Mouse (Mus musculus): ENCODE results near the gene Cbx6.

The Cbx6 gene

DNA sequence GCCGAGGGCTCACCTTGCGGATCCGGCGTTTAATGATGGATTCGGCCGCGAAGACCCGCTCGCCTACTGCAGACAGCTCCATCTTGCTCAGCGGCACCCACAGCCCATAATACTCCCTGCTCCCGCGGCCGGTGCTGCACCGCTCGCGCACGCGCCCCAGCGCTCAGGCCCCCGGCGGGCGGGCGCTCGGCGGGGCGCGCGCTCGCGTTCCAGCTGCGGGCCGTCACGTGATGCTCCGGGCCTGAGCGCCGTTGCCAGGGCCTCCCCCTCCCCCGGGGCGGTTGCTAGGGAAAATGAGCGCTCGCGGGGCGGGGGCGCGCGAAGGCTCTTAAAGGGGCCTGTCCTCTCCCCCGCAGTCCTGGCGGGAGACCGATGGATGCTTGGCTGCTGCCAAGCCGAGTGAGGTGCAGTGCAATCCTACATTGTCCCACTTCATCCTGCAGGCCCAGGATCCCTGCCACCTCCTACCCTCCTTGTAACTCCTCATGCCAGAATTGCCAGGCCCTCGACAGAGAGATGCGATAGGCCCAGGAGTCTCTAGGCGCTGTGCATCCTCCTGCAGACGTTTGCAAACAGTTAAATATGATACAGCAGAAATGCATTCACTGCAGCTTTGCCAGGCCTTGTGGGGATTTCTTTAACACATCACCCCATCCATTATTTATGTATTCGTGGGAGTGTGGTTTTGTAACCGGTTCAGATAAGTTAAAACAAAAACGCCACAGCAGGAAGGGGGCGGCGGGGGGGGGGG lies at the start of gene Cbx6, which contains the start of gene Npcd:
TSS of gene Cbx6 (minus strand) at position 559 of the 751 bp plus-strand sequence.
TSS of gene Npcd (minus strand) at position 108 of the 751 bp plus-strand sequence.
- DNase-seq (ENCODE audit: low spot score): peak; percentile 97

DNA sequence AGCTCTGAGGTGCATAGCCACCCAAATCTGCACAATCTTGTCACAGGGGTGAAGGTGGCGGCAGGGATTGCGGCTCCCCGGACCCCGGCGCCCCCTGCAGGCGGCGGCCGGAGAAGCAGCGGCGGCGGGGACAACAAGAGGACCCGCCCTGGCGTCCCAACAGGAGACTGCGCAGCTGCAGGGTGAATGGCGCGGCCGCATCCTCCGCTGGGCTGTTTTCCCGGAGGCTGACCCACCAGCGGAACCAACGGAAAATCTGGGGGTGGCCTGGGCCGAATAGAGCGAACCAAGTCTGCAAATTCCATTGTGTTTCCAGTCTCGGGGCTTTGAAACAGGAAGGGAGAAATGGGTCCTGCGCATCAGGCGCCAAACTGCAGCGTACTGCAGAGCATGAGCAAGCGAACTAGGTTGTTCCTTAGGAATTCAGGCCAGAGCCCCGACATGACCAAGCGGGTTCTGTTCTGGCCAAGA lies 48.9 kb upstream of the Cbx6 start:
- DNase-seq (ENCODE audit: low spot score): peak; percentile 95

DNA sequence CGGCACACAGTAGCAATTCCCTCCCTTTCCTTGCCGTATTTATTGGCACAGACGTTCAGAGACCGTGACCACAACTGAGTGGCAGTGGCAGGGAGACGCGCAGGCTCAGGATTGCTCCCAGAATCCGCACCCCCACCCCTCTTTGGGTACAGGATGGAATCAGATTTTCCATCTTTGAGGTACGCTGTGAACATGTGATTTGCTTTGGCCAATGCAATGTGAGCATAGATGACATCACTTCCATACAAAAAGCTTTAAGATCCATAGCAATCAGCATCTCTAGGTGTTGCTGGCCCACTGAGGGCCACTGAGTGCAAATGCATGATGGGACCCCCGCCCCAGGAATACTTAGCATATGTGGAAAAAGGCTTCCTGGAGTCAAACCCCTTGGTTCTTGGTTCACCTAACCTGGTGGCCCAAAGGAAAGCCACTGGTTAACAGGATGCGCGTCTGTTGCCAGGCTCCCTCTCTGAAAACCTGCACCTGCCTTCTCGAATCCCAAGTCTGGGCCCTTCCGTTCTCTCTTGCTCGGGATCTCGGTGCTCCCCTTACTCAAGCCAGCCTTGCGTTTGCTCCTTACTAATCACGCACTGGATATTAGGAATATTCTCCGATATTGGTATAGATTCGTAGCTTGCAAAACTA lies 48.3 kb upstream of the Cbx6 start:
- DNase-seq (ENCODE audit: low spot score): no peak

DNA sequence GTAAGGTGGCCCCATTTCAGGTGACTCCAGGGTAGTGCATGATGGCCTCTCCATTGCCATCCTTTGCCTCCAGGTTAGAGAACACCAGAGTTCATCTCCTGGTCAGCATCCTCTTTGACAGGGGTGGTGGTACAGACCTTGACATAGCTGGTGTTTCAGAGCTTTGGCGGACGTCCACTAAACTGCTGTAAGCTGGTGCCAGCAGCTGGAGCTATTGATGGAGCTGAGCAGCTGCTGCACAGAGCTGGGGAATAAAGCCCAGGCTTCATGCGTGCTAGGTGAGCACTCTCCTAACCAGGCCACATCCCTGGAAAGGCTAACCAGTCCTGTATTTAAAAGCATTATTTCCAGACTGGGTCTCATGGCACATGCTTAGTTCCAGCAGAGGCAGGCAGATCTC lies 46.0 kb upstream of the Cbx6 start:
- DNase-seq (ENCODE audit: low spot score): no peak

DNA sequence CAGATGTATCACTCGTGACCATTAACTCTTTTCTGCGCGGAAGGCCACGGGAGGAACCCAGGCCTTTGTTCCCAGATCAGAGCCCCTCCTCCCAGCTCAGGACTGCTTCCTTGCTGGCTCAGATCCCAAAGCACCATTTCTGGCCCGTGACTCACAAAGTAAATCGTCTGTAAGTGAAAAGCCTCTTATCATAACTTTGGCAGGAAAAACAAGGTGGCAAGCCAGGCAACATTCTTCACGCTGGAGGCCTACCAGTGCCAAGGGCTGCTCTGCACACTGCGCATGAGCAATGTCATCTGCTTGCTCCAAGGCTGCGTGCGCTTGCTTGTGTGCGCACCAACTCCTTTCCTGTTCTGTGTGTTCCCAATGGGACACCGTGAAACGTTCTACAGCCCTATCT lies 44.8 kb upstream of the Cbx6 start:
- peak; percentile 94 for DNase-seq (ENCODE audit: low spot score)

DNA sequence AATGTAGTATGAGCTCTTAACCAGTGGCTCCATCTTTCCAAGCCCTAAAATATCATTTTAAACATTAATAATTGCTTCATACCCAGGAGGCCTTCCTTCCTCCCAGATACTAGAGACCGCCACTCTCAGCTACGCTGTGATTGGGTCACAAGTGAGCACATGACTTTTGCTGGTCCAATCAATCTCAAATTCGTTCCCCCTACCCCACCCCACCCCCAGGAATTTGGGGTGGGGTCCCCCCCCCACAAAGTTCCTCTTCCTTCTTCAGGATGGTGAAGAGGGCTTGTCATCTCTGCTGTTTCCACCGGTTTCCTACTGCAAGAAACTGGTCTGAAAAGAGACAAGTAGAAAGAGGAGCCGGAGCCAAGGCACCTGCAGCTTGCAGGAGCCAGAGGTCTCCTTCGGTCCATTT lies 44.2 kb upstream of the Cbx6 start:
- peak; percentile 53 for DNase-seq (ENCODE audit: low spot score)

DNA sequence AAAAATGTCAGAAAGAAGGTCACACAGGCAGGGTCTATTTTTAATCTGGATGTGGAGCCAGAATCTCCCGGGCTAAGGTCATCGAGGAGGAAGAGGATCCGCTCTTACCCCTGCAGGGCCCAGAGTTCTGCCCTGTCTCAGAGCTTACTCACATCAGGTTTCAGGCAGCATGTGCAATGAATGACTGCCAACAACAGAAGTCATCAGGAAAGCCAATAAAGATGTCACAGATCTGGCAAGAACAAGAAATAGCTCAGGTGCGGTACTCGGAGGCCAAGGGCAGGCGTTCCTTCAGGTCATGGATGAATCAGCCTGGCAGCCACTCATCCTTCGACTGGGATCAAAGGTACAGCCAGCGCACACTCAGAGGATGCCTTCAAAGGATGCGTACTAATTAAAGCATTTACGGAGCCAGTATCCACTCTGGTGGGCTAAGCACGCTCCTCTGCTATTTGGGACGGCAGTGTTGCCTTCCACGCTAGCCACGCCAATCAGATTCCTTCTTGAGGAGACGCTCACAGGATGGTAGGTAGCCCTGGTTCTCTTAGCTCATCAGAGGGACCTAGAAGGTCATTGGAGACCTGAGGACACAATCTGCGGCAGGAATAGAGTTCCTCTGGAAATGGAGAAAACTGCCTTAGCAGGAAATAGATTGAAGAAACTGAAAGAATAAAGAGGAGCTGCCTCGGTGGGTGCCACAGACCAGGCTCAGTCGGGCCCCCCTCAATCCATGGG lies 40.9 kb upstream of the Cbx6 start:
- peak; percentile 54 for DNase-seq (ENCODE audit: low spot score)

DNA sequence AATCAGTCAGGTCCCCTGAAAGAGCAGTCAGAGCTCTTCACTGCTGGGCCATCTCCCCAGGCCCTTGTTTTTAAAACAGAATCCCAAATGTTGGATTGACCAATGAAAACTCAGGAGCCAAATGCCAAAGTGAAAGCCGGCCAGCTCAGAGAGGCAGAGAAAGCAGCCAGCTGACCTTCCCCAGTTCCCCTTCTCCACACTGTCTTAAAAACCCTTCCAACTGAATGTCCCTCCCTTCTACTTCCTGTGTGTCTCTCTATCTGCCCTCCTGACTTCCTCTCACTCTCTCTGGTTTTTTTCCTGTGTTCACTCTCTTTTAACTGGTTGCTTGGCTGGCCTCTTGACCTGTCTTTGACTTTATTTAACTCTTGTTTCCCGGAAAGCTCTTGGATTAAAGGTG lies 39.5 kb upstream of the Cbx6 start:
- no peak for DNase-seq (ENCODE audit: low spot score)

DNA sequence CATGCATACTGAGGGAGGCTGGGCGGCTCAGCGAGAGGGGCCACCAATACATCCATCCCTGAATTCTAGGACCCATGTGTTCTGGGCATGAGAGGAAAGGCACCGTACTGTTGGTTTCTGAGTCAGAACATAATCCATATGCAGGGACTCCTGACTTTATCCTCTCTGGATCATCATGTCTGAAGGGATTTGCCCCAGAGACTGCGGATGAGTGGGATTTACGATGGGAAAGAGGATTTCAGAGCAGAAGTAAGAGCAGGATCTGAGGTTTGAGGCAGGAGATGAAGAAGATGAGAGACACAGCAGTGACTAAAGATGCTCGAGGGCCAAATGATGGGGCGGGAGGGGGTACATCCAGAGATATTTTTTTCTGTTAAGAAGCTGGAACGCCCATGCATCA lies 39.1 kb upstream of the Cbx6 start:
- no peak for DNase-seq (ENCODE audit: low spot score)

DNA sequence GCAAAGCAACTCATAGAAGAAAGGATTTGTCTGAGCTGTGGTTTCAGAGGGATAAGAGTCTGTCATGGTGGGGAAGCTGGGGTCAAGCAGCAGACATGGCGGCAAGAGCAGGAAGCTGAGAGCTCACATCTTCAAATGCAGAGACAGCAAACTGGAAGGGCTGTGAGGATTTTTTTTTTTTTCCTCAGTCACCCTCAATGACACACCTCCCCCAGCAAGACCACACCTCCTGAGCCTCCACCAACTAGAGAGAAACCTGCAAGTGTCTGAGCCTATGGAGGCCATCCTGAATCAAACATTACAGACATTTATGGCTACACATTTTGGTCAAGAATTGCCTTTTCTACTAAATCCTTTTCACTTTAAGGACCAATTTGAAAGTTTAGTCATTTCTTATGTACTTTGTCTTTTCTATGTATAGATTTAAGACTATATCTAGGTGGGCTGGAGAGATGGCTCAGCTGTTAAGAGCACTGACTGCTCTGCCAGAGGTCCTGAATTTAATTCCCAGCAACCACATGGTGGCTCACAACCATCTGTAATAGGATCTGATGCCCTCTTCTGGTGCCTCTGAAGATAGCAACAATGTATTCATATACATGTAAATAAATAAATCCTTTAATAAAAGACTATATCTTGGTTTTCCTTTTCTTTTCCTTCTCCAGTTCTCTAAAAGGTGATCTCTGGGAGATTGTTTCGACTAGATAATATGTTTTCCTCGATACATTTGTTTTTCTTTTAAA lies 32.9 kb upstream of the Cbx6 start:
- no peak for DNase-seq (ENCODE audit: low spot score)

DNA sequence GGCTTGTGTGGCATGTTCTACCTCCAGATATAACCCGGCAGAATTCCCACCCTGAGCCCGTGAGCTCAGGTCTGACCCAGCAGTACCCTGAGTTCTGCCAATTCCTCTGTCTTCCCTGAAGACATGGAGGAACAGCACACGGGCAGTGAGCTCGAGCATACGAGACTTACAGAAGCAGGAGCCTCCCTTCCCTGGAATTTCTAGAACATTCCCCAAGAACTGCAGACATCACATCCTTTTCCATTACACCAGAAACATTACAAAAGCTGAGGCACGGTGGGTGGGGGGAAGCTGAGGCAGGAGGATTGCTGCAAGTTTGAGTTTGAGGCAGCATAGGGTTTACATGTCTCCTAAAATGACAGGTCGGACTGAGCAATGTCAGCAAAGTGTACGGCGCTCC lies 25.3 kb upstream of the Cbx6 start:
- DNase-seq (ENCODE audit: low spot score): no peak

DNA sequence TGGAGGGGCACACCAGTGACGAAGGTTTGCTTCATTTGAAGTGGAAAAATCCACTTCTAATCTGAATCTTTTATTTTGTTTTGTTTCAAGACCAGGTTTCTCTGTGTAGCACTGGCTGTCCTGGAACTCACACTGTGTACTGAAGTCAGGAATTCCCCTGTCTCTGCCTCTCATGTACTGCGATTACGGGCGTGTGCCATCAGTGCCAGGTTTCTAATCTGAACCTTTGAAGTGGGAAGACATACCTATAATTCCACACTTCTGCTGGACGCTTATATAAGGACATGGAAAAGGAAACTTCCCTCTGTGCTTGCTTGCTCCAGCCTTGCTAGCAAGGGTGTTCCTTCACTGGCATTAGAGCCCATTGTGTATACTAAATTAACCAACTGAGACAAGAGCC lies 24.5 kb upstream of the Cbx6 start:
- no peak for DNase-seq (ENCODE audit: low spot score)

DNA sequence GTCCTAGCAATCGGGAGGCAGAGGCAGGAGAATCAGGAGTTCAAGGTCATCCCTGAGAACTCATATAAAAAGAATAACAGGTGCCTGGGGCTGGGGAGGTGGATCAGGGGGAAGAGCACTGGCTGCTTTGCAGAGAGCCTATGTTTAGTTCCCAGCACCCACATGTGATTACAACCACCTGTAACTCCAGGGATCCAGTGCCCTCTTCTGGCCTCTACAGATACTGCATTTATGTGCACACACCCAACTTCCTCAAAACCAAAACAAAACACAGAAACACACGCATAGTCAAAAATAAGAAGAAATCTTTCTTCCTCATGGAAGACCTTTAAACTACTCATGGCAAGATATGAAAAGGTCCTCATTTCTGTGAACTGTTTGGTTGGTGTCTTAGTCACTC lies 15.7 kb upstream of the Cbx6 start:
- DNase-seq (ENCODE audit: low spot score): no peak

DNA sequence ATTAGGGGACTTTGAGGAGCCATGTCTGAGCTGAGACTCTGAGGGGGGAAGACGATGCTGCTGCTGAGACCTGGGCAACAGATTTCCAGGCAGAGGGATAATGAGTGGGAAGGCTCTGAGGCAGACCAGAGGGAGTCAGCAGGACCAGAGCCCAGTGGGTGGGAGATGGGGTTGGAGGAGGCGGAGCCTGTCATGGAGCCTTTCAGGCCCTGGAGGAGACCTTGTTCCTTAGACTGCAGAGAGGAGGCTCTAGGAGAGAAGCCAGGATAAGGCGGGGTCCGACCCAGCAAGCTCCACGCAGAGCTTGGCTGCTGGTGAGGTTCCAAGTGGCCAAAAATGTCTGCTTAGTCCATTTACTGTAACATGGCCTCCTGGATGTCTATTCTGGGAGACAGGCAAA lies 12.6 kb upstream of the Cbx6 start:
- DNase-seq (ENCODE audit: low spot score): peak; percentile 75

DNA sequence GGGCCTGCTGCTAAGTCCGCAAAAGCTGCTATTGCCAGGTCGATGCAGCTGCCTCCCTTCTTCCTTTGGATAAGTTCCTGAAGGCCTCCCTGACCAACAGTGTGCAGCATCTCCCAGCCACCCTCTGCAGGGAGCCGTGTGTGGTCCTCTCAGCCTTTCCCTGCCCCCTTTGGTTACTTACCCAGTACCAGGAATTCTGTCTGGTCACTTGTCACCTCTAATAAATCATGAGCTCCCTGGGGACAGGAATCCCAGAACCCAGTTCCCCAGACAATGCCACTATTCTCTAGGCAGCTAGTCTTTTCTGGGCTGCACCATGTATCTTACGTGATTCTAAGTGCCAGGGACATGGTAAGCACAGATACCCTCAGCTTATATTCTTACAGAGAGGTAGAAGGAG lies 11.5 kb upstream of the Cbx6 start:
- peak; percentile 40 for DNase-seq (ENCODE audit: low spot score)

DNA sequence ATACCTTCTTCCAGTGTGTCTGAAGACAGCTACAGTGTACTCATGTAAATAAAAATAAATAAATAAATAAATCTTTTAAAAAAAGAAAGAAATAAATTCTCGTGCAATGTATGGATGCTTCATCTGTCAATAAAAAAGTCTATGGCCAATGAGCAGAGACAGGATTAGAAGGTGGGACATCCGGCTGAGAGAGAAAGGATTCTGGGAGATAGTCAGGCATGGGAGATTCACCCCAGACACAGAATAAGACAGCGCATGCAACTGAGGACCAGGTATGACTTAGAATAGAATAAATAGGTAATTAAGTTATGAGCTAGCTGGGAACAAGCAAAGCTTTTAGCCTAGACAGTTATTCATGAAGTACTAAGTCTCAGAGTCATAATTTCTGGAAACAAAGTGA lies 8.5 kb upstream of the Cbx6 start:
- DNase-seq (ENCODE audit: low spot score): no peak

DNA sequence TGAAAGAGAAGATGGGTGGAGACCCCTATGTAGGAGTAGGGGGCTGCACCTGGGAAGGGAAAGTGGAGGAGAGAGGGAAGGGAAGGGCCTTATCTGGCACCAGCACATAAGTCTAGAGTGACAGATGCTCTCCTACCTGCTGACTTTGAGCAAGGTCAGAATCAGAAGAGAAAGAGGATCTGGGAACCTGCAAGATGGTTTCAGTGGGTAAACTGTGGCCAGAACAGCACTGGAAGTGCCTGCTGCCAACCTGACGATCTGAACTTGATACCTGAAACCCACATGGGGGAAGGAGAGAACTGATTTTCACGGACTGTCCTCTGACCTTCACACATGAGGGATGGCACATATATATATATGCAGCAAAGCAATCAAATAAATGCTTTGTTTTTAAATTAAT lies 5.8 kb upstream of the Cbx6 start:
- DNase-seq (ENCODE audit: low spot score): no peak

DNA sequence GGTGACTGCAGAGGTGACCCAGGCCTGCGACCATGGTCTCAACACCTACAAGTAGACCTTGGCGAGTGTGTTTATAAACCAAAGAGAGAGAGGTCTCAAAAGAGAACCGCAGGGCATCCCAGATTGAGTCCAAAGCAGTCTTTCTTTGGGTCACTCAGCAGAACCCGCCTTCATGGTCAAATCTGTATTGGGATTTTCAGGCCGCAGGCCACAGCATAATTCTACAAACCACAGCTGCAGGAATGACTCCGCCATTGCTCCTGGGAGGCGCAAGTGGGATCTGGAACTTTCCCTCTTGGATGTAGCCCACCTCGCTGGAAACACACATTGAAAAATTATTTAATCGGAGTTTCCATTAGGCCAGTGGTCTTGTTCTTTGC lies 383 bp upstream of the Cbx6 start:
- no peak for DNase-seq (ENCODE audit: low spot score)

DNA sequence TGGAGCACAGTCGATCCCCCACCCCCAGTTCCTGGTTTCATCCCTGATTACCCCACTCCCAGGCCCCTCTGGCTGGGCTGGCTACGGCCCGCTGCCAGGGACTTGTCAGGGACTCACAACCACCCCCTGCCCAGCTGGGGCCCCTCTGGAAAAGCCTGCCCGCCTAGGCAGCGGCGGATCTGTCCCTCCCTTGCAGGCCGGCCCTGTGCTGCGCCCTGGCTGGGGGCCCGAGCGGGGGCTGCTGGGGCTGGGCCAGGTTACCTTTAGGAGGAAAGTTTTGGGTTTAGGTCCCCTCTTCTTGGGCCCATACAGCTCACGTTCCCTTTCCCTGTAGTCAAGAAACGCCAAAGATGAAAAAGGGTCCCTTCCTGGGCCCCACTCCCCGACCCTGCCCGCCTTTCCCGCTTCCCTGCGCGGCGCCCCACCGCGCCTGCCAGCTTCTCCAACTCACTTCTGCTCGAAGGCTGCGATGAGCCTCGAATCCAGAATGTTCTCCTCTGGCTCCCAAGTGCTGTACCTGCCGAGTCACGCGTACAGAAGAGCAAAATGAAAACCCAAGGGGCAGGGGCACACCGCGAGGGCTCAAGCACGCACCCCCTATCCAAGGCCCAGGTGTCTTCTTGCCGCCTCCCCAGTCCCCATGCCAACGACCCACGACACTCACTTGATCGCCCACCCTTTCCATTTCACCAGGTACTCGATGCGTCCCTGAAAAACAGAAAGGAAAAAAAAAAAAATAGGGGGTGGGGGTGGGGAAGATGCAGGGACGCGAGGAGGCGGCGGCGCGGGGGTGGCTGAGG lies 1.0 kb downstream of the Cbx6 start:
- DNase-seq (ENCODE audit: low spot score): peak; percentile 53

DNA sequence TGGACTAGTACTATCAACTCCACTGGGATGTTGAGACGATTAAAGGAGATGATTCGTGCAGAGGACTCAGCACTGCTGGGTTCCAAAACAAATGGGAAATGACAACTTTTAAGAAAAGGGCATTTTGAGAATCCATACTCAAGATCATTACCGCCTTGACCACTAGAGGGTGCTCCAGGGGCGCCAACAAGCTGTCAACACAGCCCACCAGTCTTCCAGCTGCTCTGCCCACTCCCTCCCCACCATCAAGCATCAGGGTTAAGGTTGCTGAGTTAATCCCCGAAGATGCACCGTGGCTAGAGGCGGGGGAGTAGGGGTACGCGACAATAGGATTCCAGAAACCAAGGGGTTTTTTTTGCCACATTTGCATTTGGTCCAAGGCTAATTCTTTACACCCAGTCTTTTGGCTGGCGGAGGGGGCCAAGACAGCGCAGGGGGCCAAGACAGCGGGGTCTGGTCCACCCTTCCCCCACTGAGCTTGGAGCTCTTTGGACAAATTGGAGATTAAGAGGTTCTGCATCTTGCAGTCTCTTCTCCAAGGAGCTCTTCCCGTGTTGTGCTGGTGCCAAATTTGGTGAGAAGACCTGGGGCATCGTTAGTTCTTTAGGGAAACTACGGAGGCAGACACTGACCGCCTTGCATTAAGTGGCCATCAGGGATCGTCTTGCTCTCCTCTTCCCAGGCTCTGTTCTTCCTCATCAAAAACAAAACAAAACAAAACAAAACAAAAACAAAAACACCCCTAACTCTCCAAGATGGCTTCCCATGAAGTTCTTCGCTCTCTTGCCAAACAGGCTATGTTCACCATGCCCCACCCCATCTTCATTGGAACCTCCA lies 2.2 kb downstream of the Cbx6 start:
- DNase-seq (ENCODE audit: low spot score): peak; percentile 84

DNA sequence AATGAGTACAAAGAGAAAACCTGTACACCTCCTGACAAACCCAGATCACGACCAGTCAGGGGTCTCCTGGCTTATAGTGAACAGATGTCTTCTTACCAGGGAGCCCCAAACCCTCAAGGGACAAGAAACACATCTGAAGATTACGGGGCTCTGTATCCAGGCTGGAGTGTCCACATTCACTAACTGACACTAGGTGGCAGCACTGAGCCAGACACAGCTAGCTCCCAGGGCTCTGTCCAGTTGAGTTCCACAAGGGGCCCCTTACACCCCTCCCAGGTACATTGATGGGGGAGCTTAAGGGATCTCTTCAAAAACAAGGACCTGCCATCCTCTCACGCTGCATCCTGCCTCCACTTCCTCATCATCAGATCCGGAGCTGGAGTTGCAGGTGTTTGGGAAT lies 4.1 kb downstream of the Cbx6 start:
- DNase-seq (ENCODE audit: low spot score): peak; percentile 79
